Mouse (Mus musculus) heart, embryonic 14.5 days (tissue): Measurements from ENCODE around the gene Limk1. TPM values are rescaled to one million over a fixed set of nuclear protein-coding genes. Genes with fewer than 3 reads are reported as not detected.
A peak's percentile ranks its signal among the peaks of the same experiment; 100 is the strongest.

Experiments
- ATAC-seq: fragments of 200-750 bp; cut with Nextera tagmentation; 2 replicates; pipeline ENCODE4 v1.8.0; 2017; ENCODE audit warnings: low read depth, moderate TSS enrichment; ENCODE audit not compliant: insufficient number of reproducible peaks, insufficient read depth, low FRiP score
- H3K27ac ChIP-seq, 2 experiments: fragments of 200-500 bp in 1 of 2; fragments of 300-500 bp in 1 of 2; sonication (generic) in 1 of 2; replicated peaks in 1 of 2; 2 replicates each; pipeline ENCODE4 v1.5.1; 2012 to 2014; ENCODE audit warnings: low read depth in 2 of 2, low read length in 2 of 2, control low read depth in 1 of 2, mild to moderate bottlenecking in 1 of 2, mixed read lengths in 1 of 2; ENCODE audit not compliant: control insufficient read depth in 1 of 2, insufficient read depth in 1 of 2
- H3K27me3 ChIP-seq: fragments of 300-500 bp; sonication (generic); 2 replicates; pipeline ENCODE4 v1.6.1; 2014; ENCODE audit warnings: mild to moderate bottlenecking, low read length, control low read depth; ENCODE audit not compliant: control insufficient read depth, insufficient read depth
- H3K36me3 ChIP-seq: fragments of 300-500 bp; sonication (generic); 2 replicates; pipeline ENCODE4 v1.6.1; 2014; ENCODE audit warnings: mild to moderate bottlenecking, control low read depth, low read length, mixed read lengths; ENCODE audit not compliant: control insufficient read depth, insufficient read depth
- H3K4me1 ChIP-seq, 2 experiments: fragments of 200-500 bp in 1 of 2; fragments of 300-500 bp in 1 of 2; sonication (generic) in 1 of 2; 2 replicates each; pipeline ENCODE4 v1.6.1; 2012 to 2014; ENCODE audit warnings: low read length in 2 of 2, control low read depth in 1 of 2, mixed read lengths in 1 of 2; ENCODE audit not compliant: control insufficient read depth in 2 of 2, insufficient read depth in 2 of 2
- H3K4me2 ChIP-seq: fragments of 300-500 bp; sonication (generic); 2 replicates; pipeline ENCODE4 v1.6.1; 2014; ENCODE audit warnings: mild to moderate bottlenecking, low read length
- H3K4me3 ChIP-seq, 2 experiments: fragments of 200-500 bp in 1 of 2; fragments of 300-500 bp in 1 of 2; sonication (generic) in 1 of 2; 2 replicates each; pipeline ENCODE4 v1.5.1; 2012 to 2014; ENCODE audit warnings: low read length in 2 of 2, mild to moderate bottlenecking in 2 of 2, control low read depth in 1 of 2, low read depth in 1 of 2, moderate library complexity in 1 of 2; ENCODE audit not compliant: control insufficient read depth in 1 of 2, insufficient read depth in 1 of 2
- H3K9ac ChIP-seq: fragments of 300-500 bp; sonication (generic); 2 replicates; pipeline ENCODE4 v1.6.1; 2014; ENCODE audit warnings: mild to moderate bottlenecking, low read length
- H3K9me3 ChIP-seq: fragments of 300-500 bp; sonication (generic); 2 replicates; pipeline ENCODE4 v1.6.1; 2016; ENCODE audit warnings: low read length, control low read depth; ENCODE audit not compliant: control insufficient read depth
- WGBS: fragments of 180-500 bp; shearing (Covaris S2); extraction: QIAGEN DNeasy Blood & Tissue Kit; methylation state at CpG from one replicate; pipeline ENCODE4 v1.1.7; 2014; 5-methylcytosine and 5-hydroxymethylcytosine counted together
- polyA plus RNA-seq: library from polyadenylated mRNA; unstranded; fragments of >200 nt; fragmentation: Nextera tagmentation; extraction: Ambion mirVana; gene quantifications from 2 replicates; pipeline ENCODE4 v1.2.1, GENCODE M21; 2014

The Limk1 gene
- polyA plus RNA-seq, 1 experiment from 2014 or later: 3.6 TPM

DNA sequence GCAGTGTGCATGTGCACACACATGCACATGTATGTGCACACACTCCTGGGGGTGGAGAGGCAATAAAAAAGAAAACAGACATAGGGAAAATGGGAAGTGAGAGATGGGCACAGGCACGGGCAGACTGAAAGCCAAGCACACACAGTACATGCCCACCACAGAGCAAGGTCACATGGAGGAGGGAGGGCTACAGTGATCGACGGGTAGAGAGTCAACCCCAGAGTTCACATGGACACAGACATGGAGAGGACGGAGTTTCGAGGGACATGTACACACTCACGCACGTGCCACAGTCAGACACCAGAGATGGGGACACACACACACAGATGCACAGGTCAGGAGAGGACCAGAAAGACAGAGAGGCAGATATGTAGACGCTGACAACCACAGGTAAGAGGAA, 73.0 kb downstream of the Limk1 start:
- H3K4me3 ChIP-seq: no peak overlapping the region
- no peaks in the 10 kb centered on the region for H3K9me3 ChIP-seq
- no peak overlapping the region for H3K4me2 ChIP-seq
- no peak overlapping the region for H3K9ac ChIP-seq
- H3K27ac ChIP-seq: no peak overlapping the region
- 83% methylated on average over 8 of the region's 8 CpGs for WGBS
- peaks cover 2 to 6% of the 10 kb centered on the region in 2 experiments; a peak in 2 of 4 replicates for H3K4me1 ChIP-seq
- peaks cover 57% of the 10 kb centered on the region for H3K36me3 ChIP-seq
- no peaks in the 10 kb centered on the region for H3K27me3 ChIP-seq
- no peak for ATAC-seq

GRCm38 (mm10) chr5:134614802-134615201, 73.6 kb downstream of the Limk1 start, which contains the start of gene Lat2:
Gene Lat2 (minus strand): TSS chr5:134615025.
- Histone ChIP-seq H3K9ac (no peak within 1 kb of the TSS), H3K9me3 (no peaks in the 10 kb centered on the region), H3K36me3 (peaks cover 51% of the 10 kb centered on the region), H3K4me1 (no peaks in the 10 kb centered on the region), H3K27me3 (no peaks in the 10 kb centered on the region), H3K4me3 (no peak within 1 kb of the TSS), H3K4me2 (no peak within 1 kb of the TSS), H3K27ac (0 out of 4 replicates have a peak within 1 kb of the TSS, but pooled peaks of 1 of the 2 experiments have one; percentile 9)
- WGBS: 80% methylated on average over 7 of the region's 7 CpGs
- no peak for ATAC-seq

DNA sequence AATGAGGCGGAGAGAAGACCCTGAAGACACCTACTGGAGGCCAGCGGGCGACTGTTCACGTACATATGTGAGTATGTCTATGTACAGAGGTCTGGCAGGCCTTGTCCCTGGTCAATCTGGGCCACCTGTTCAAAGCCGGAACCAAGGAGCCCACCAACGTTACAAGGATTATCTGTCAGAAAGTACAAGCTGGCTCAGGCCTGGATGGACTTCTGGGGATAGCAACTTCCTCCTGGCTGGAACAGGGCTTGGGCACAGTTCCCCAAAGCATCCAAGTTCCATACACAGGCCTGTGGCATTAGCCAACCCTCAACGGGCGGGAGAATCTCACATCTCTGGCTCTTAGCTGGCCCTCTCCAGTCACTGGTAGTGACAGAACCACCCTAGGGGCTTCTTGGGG, 74.1 kb downstream of the Limk1 start:
- Histone ChIP-seq H3K9ac (no peak overlapping the region), H3K27ac (0 out of 4 replicates have a peak overlapping the region, but pooled peaks of 1 of the 2 experiments have one; percentile 9), H3K4me3 (no peak overlapping the region), H3K4me2 (no peak overlapping the region), H3K4me1 (no peaks in the 10 kb centered on the region), H3K36me3 (peaks cover 46% of the 10 kb centered on the region), H3K9me3 (no peaks in the 10 kb centered on the region), H3K27me3 (no peaks in the 10 kb centered on the region)
- no peak for ATAC-seq
- 88% methylated on average over 8 of the region's 8 CpGs for WGBS

- H3K36me3 ChIP-seq: peaks cover 41% of the 10 kb centered on the region
- ATAC-seq: no peak
- H3K9me3 ChIP-seq: no peaks in the 10 kb centered on the region
- H3K4me2 ChIP-seq: no peak overlapping the region
- H3K27ac ChIP-seq: 0 out of 4 replicates have a peak overlapping the region, but pooled peaks of 1 of the 2 experiments have one; percentile 9
- no peaks in the 10 kb centered on the region for H3K4me1 ChIP-seq
- H3K27me3 ChIP-seq: no peaks in the 10 kb centered on the region
- H3K9ac ChIP-seq: no peak overlapping the region
- no peak overlapping the region for H3K4me3 ChIP-seq
- 87% methylated on average over 9 of the region's 9 CpGs for WGBS
Observed at GRCm38 (mm10) chr5:134613727-134614126, 74.7 kb downstream of the Limk1 start.

GRCm38 (mm10) chr5:134611810-134612521, 76.4 kb downstream of the Limk1 start:
- ATAC-seq: no peak

GRCm38 (mm10) chr5:134609916-134610643, 78.3 kb downstream of the Limk1 start:
- H3K27me3 ChIP-seq: no peaks in the 10 kb centered on the region
- no peak overlapping the region for H3K9ac ChIP-seq
- H3K4me1 ChIP-seq: no peaks in the 10 kb centered on the region
- no peak overlapping the region for H3K27ac ChIP-seq
- H3K36me3 ChIP-seq: peaks cover 13% of the 10 kb centered on the region; the same call in 1 of the 2 replicates
- 78% methylated on average over 11 of the region's 12 CpGs for WGBS
- no peak overlapping the region for H3K4me3 ChIP-seq
- no peak for ATAC-seq
- no peaks in the 10 kb centered on the region for H3K9me3 ChIP-seq
- H3K4me2 ChIP-seq: no peak overlapping the region

More at GRCm38 (mm10) chr5:134611810-134612521, 76.4 kb downstream of the Limk1 start:
- H3K27ac ChIP-seq: no peak overlapping the region
- no peaks in the 10 kb centered on the region for H3K27me3 ChIP-seq
- no peak overlapping the region for H3K4me3 ChIP-seq
- no peak overlapping the region for H3K4me2 ChIP-seq
- no peak overlapping the region for H3K9ac ChIP-seq
- H3K4me1 ChIP-seq: no peaks in the 10 kb centered on the region
- H3K9me3 ChIP-seq: no peaks in the 10 kb centered on the region
- 56% methylated on average over 8 of the region's 8 CpGs for WGBS
- H3K36me3 ChIP-seq: peaks cover 25% of the 10 kb centered on the region

DNA sequence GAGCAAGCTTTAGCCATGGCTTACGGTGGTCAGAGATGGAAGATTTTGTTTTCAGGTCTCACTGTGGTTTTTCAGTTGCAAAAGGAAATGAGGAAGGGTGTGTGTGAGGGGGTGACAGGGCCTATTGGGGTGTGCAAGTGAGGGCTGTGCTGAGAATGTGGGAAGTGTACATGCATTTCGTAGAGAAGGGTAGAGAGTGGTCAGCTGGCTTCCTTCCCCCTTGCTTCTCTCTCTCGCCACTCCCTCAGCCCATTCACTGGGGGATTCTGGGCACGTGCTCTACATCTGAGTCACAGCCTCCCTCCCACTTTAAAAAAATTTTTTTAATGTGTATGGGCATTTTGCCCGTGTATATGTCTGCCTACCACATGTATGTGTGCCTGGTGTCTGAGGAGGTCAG, 81.3 kb downstream of the Limk1 start:
- H3K27me3 ChIP-seq: no peaks in the 10 kb centered on the region
- H3K9me3 ChIP-seq: no peaks in the 10 kb centered on the region
- no peak overlapping the region for H3K9ac ChIP-seq
- WGBS: 66% methylated on average over 5 of the region's 5 CpGs
- ATAC-seq: no peak
- H3K4me1 ChIP-seq: no peaks in the 10 kb centered on the region
- no peak overlapping the region for H3K27ac ChIP-seq
- H3K4me3 ChIP-seq: no peak overlapping the region
- no peak overlapping the region for H3K4me2 ChIP-seq
- H3K36me3 ChIP-seq: 0 out of 2 replicates have a peak, but pooled peaks cover 4% of the 10 kb centered on the region
